Mouse (Mus musculus) midbrain, embryonic 14.5 days (tissue): Measurements from ENCODE around the gene Rad51b. TPM values are rescaled to one million over a fixed set of nuclear protein-coding genes. Genes with fewer than 3 reads are reported as not detected.

ENCODE experiments used
- ATAC-seq: fragments of 200-750 bp; cut with Nextera tagmentation; 2 replicates; pipeline ENCODE4 v1.8.0; 2017; ENCODE audit warnings: moderate number of reproducible peaks, moderate library complexity; ENCODE audit not compliant: low FRiP score, low TSS enrichment
- DNase-seq: peaks from one replicate; pipeline ENCODE4 v3.0.0-alpha.2; 2015
- H3K27ac ChIP-seq: fragments of 300-500 bp; sonication (generic); replicated peaks from 2 replicates; pipeline ENCODE4 v1.5.1; 2014; ENCODE audit warnings: mild to moderate bottlenecking, low read depth, low read length, moderate library complexity
- H3K27me3 ChIP-seq: fragments of 300-500 bp; sonication (generic); 2 replicates; pipeline ENCODE4 v1.6.1; 2014; ENCODE audit warnings: low read length, control low read depth, mixed read lengths; ENCODE audit not compliant: control insufficient read depth, insufficient read depth
- H3K36me3 ChIP-seq: fragments of 300-500 bp; sonication (generic); 2 replicates; pipeline ENCODE4 v1.6.1; 2014; ENCODE audit warnings: low read length, control low read depth; ENCODE audit not compliant: control insufficient read depth, insufficient read depth
- H3K4me1 ChIP-seq: fragments of 300-500 bp; sonication (generic); 2 replicates; pipeline ENCODE4 v1.6.1; 2014; ENCODE audit warnings: mild to moderate bottlenecking, antibody characterized with exemption, low read length, control low read depth; ENCODE audit not compliant: control insufficient read depth, insufficient read depth
- H3K4me2 ChIP-seq: fragments of 300-500 bp; sonication (generic); 2 replicates; pipeline ENCODE4 v1.6.1; 2014; ENCODE audit warnings: mild to moderate bottlenecking, low read length, moderate library complexity
- H3K4me3 ChIP-seq: fragments of 300-500 bp; sonication (generic); replicated peaks from 2 replicates; pipeline ENCODE4 v1.5.1; 2014; ENCODE audit warnings: low read depth, low read length
- H3K9ac ChIP-seq: fragments of 300-500 bp; sonication (generic); replicated peaks from 2 replicates; pipeline ENCODE4 v1.6.1; 2014; ENCODE audit warnings: mild to moderate bottlenecking, low read length, moderate library complexity
- H3K9me3 ChIP-seq: fragments of 300-500 bp; sonication (generic); 2 replicates; pipeline ENCODE4 v1.6.1; 2016; ENCODE audit warnings: low read length, control low read depth, mixed read lengths; ENCODE audit not compliant: control insufficient read depth
- WGBS: fragments of 180-500 bp; shearing (Covaris S2); extraction: QIAGEN DNeasy Blood & Tissue Kit; methylation state at CpG from one replicate; pipeline ENCODE4 v1.1.7; 2014; 5-methylcytosine and 5-hydroxymethylcytosine counted together
- polyA plus RNA-seq: library from polyadenylated mRNA; unstranded; fragments of >200 nt; fragmentation: Nextera tagmentation; extraction: Ambion mirVana; gene quantifications from 2 replicates; pipeline ENCODE4 v1.2.1, GENCODE M21; 2014

The Rad51b gene
- polyA plus RNA-seq, 1 experiment from 2014 or later: 1.6 TPM

- Histone ChIP-seq H3K27ac (no peak overlapping the region), H3K4me2 (no peak overlapping the region), H3K9ac (no peak overlapping the region), H3K27me3 (no peaks in the 10 kb centered on the region), H3K36me3 (no peaks in the 10 kb centered on the region), H3K4me1 (peaks cover 3% of the 10 kb centered on the region), H3K9me3 (no peaks in the 10 kb centered on the region), H3K4me3 (no peak overlapping the region)
- no peak for ATAC-seq
- WGBS: 93% methylated on average over 2 of the region's 2 CpGs
- DNase-seq: no peak
These were observed 557.4 kb downstream of the Rad51b start for GRCm38 (mm10) chr12:79854507-79854906.

- no peaks in the 10 kb centered on the region for H3K9me3 ChIP-seq
- H3K27me3 ChIP-seq: no peaks in the 10 kb centered on the region
- no peak overlapping the region for H3K4me3 ChIP-seq
- ATAC-seq (no peak), DNase-seq (no peak)
- no peak overlapping the region for H3K27ac ChIP-seq
- no peak overlapping the region for H3K4me2 ChIP-seq
- no peaks in the 10 kb centered on the region for H3K36me3 ChIP-seq
- H3K4me1 ChIP-seq: peaks cover 10% of the 10 kb centered on the region
- WGBS: 89% methylated on average over 11 of the region's 11 CpGs
- H3K9ac ChIP-seq: no peak overlapping the region
These were observed 559.2 kb downstream of the Rad51b start for GRCm38 (mm10) chr12:79856116-79856909.

- 84% methylated on average over 6 of the region's 6 CpGs for WGBS
- no peaks in the 10 kb centered on the region for H3K9me3 ChIP-seq
- peaks cover 10% of the 10 kb centered on the region for H3K4me1 ChIP-seq
- no peaks in the 10 kb centered on the region for H3K36me3 ChIP-seq
- DNase-seq (no peak), ATAC-seq (no peak)
- H3K4me2 ChIP-seq: no peak overlapping the region
- no peak overlapping the region for H3K4me3 ChIP-seq
- no peak overlapping the region for H3K9ac ChIP-seq
- no peak overlapping the region for H3K27ac ChIP-seq
- no peaks in the 10 kb centered on the region for H3K27me3 ChIP-seq
These were observed 560.6 kb downstream of the Rad51b start for GRCm38 (mm10) chr12:79857704-79858103.

- Histone ChIP-seq H3K4me1 (peaks cover 10% of the 10 kb centered on the region), H3K9ac (no peak overlapping the region), H3K27ac (no peak overlapping the region), H3K4me2 (no peak overlapping the region), H3K4me3 (no peak overlapping the region), H3K36me3 (no peaks in the 10 kb centered on the region), H3K27me3 (no peaks in the 10 kb centered on the region), H3K9me3 (no peaks in the 10 kb centered on the region)
- WGBS: 83% methylated on average over 11 of the region's 11 CpGs
- no peak for ATAC-seq
- no peak for DNase-seq
These were observed 561.3 kb downstream of the Rad51b start for GRCm38 (mm10) chr12:79858336-79858735.

- H3K9me3 ChIP-seq: no peaks in the 10 kb centered on the region
- peak overlapping the region; percentile 28 for H3K27ac ChIP-seq
- WGBS: 21% methylated on average over 14 of the region's 14 CpGs
- ATAC-seq (no peak; the same call in 1 of the 2 replicates), DNase-seq (peak; percentile 58)
- H3K9ac ChIP-seq: no peak overlapping the region
- H3K4me2 ChIP-seq: no peak overlapping the region
- H3K27me3 ChIP-seq: no peaks in the 10 kb centered on the region
- H3K4me1 ChIP-seq: peaks cover 10% of the 10 kb centered on the region
- no peak overlapping the region for H3K4me3 ChIP-seq
- H3K36me3 ChIP-seq: no peaks in the 10 kb centered on the region
These were observed 562.5 kb downstream of the Rad51b start for GRCm38 (mm10) chr12:79859354-79860247.

GRCm38 (mm10) chr12:79860248-79860555, 563.1 kb downstream of the Rad51b start:
- Histone ChIP-seq H3K4me1 (peaks cover 10% of the 10 kb centered on the region), H3K4me3 (no peak overlapping the region), H3K9ac (no peak overlapping the region), H3K9me3 (no peaks in the 10 kb centered on the region), H3K27ac (peak overlapping the region; percentile 28), H3K36me3 (no peaks in the 10 kb centered on the region), H3K27me3 (no peaks in the 10 kb centered on the region), H3K4me2 (no peak overlapping the region)
- DNase-seq (no peak), ATAC-seq (no peak)
- WGBS: 83% methylated on average over 2 of the region's 2 CpGs

Other genes starting within 250 kb of the Rad51b start
- gene Pigh, start 207.6 kb upstream of the Rad51b start, polyA plus RNA-seq: 17.3 and 22.2 TPM in 2 replicates
- 31.1 and 35.8 TPM in 2 replicates for gene Arg2, start 166.5 kb upstream of the Rad51b start, polyA plus RNA-seq
- gene Vti1b, start 124.6 kb upstream of the Rad51b start, polyA plus RNA-seq: 158 and 174 TPM in 2 replicates
- 27.7 and 31.6 TPM in 2 replicates for gene Rdh11, start 105.0 kb upstream of the Rad51b start, polyA plus RNA-seq
- gene Rdh12, start 88.4 kb upstream of the Rad51b start, polyA plus RNA-seq: 0.86 and 0.97 TPM in 2 replicates
- 9.2 and 13.7 TPM in 2 replicates for gene Zfyve26, start 978 bp upstream of the Rad51b start, polyA plus RNA-seq